ENCODE assay signal across 19 mouse cellular contexts in the genomic region with DNA sequence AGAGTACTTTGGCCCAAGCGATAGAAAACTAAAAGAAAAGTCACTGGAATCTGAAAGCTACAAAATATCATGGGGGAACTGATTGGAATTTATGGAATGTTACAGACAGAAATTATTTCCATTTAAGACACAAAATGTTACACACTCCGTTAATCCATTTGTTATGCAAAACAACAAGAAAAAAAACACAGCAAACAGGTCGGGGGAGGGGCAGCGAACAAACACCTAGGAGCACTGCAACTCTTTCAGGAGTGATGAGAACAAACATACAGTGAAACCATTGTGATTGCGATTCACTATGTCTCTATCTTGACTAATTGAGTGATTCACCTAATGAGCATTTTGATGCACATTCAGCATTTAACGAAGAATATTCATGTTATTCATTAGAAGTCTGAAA.
"Had no signal": no experiment of that assay in that cellular context is flagged by ENCODE, and none has a peak within 500 bp of the region (broad histone marks: within the 10 kb centered on the region; RNA-seq: fewer than 3 reads in every experiment).

No protein-coding gene starts in this region.

- DNase-seq: lung, adult 18-20 months; lung, embryonic 14.5 days; lung, postnatal 10 days; lung, postnatal 4 days; midbrain, embryonic 14.5 days; right cerebral cortex, adult 18-20 months; right cerebral cortex, postnatal 25 days; right cerebral cortex, postnatal 4 days; thymus, adult 2 months; thymus, postnatal 14 days; thymus, postnatal 36 days had no signal

- H3K4me2 ChIP-seq: lung, embryonic 14.5 days; midbrain, embryonic 12.5 days; neural tube, embryonic 13.5 days; neural tube, embryonic 15.5 days; stomach, embryonic 15.5 days had no signal

- H3K4me3 ChIP-seq: midbrain, embryonic 10.5 days; midbrain, embryonic 12.5 days; myocyte; neural tube, embryonic 13.5 days; neural tube, embryonic 15.5 days; stomach, embryonic 15.5 days had no signal

- H3K27ac ChIP-seq: midbrain, embryonic 10.5 days; midbrain, embryonic 12.5 days; neural tube, embryonic 13.5 days; neural tube, embryonic 15.5 days; stomach, embryonic 15.5 days; stomach, postnatal 0 days had no signal

- H3K4me1 ChIP-seq: midbrain, embryonic 10.5 days; midbrain, embryonic 12.5 days; neural tube, embryonic 13.5 days; neural tube, embryonic 15.5 days; stomach, embryonic 15.5 days had no signal

- H3K9ac ChIP-seq: lung, embryonic 14.5 days; midbrain, embryonic 12.5 days; neural tube, embryonic 13.5 days; neural tube, embryonic 15.5 days; stomach, embryonic 15.5 days had no signal

- H3K9me3 ChIP-seq: midbrain, embryonic 12.5 days; neural tube, embryonic 13.5 days; neural tube, embryonic 15.5 days; stomach, embryonic 15.5 days had no signal

- H3K36me3 ChIP-seq: midbrain, embryonic 10.5 days; midbrain, embryonic 12.5 days; neural tube, embryonic 13.5 days; neural tube, embryonic 15.5 days; stomach, embryonic 15.5 days had no signal

- ATAC-seq: midbrain, embryonic 16.5 days had no signal

- H3K27me3 ChIP-seq: midbrain, embryonic 12.5 days; neural tube, embryonic 13.5 days; neural tube, embryonic 15.5 days; stomach, embryonic 15.5 days had no signal
